Mouse (Mus musculus): ENCODE results near the gene Ugt1a10. TPM values are rescaled to one million over a fixed set of nuclear protein-coding genes. Genes with fewer than 3 reads are reported as not detected.
A peak's percentile ranks its signal among the peaks of the same experiment; 100 is the strongest.
"Not testable (repeated sequence)": the region's sequence is repeated elsewhere in the genome, so short reads cannot be mapped to it uniquely, and the experiment has no call there.

The Ugt1a10 gene
- polyA plus RNA-seq, 1 experiment from 2014 or later = not detected

DNA sequence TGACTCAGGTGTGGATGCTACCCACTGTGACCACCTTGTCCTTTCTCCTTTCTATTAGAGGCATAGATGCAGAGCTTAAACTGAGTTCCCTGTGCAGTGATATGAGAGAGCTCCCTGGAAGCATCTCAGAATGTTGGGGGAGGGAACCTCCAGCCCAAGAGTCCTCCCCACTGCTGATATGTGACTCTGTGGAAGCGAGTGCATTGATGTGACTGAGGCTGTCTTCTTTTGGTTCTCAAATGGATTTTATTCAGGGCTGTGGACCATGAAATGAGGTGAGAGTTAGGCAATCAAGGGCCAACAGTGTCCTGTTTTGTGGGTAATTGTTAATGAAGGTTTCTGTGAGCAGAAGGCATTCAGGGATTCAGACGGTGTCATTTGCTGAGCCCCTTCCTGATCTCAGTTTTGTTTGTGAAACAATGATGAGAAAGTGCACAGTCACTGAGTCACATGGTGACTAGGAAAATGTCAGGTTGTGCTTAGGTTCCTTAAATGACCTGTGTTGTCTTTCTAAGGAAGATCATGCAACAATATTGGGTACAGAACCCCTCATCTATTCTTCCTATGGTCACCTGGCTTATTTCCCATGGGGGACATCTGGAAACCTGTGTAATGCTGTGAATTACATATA lies 11.4 kb downstream of the Ugt1a10 start:
- not testable (repeated sequence) for H3K36me3 ChIP-seq; H3K4me3 ChIP-seq; H3K9me3 ChIP-seq (replicated peaks); H3K27ac ChIP-seq; H3K27me3 ChIP-seq (ENCODE audit: low read depth, poor library complexity, severe bottlenecking); DNase-seq (ENCODE audit: low spot score); H3K4me1 ChIP-seq
- 86% methylated on average over 2 of the region's 2 CpGs for WGBS

DNA sequence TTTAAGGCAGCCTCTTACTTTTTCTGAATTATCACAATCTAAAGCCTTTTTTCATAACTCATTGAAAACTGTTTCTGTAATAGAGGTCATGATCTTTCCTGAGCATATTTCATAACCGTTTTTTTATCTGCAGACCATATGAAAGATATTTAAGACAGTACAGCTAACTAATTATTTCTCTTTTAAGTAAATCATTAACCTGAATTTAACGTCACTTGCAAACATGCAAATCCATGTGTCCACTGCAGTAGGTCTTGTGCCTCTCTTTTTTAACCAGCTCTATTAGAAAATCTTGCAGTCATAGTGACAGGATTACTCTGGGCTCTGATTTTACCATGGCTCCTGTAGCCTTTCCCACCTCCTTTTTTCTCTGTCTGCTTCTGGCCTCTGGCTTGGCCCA lies 15.3 kb downstream of the Ugt1a10 start, which contains the start of gene Ugt1a9:
Gene Ugt1a9, plus strand, starts transcription at position 306 of the 400 bp plus-strand sequence.
- no peaks in the 10 kb centered on the region for H3K27me3 ChIP-seq (ENCODE audit: low read depth, poor library complexity, severe bottlenecking)
- no peak within 1 kb of the TSS for H3K4me3 ChIP-seq
- no peaks in the 10 kb centered on the region for H3K36me3 ChIP-seq
- 89% methylated on average over 2 of the region's 2 CpGs for WGBS
- DNase-seq (ENCODE audit: low spot score) = no peak
- H3K27ac ChIP-seq = no peak within 1 kb of the TSS
- H3K9me3 ChIP-seq (replicated peaks) = no peaks in the 10 kb centered on the region
- H3K4me1 ChIP-seq = no peaks in the 10 kb centered on the region

DNA sequence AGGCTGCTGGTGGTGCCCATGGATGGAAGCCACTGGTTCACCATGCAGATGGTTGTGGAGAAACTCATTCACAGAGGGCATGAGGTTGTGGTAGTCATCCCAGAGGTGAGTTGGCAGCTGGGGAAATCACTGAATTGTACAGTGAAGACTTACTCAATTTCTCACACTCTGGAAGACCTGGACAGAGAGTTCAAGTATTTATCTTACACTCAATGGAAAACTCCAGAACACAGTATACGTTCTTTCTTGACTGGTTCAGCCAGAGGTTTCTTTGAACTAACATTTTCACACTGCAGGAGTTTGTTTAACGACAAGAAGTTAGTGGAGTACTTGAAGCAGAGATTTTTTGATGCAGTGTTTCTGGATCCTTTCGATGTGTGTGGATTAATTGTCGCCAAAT lies 15.7 kb downstream of the Ugt1a10 start:
- Histone ChIP-seq H3K36me3 (no peaks in the 10 kb centered on the region), H3K4me1 (no peaks in the 10 kb centered on the region), H3K4me3 (no peak overlapping the region), H3K9me3 (replicated peaks) (no peaks in the 10 kb centered on the region), H3K27ac (no peak overlapping the region), H3K27me3 (ENCODE audit: low read depth, poor library complexity, severe bottlenecking) (no peaks in the 10 kb centered on the region)
- WGBS = 90% methylated on average over 4 of the region's 4 CpGs
- DNase-seq (ENCODE audit: low spot score) = no peak

DNA sequence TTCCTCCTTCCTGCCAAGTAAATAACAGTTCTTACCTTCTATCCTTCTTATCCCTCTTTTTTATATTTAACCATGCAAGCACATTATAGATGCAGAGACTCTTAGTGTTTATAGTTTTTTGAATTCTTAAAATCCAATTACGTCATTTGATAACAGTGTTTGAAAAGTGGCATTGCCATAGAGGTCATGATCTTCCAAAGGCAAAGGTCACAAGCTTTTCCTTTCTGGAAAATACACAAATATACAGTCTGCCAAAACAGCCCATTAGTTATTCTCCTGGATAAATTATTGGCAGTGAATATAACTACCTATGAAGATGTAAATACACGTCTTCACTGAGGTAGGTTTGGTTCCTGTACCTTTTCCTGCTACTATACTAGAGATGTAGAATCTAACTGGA lies 19.3 kb downstream of the Ugt1a10 start:
- DNase-seq (ENCODE audit: low spot score) = no peak
- Histone ChIP-seq H3K36me3 (no peaks in the 10 kb centered on the region), H3K4me1 (no peaks in the 10 kb centered on the region), H3K27ac (no peak overlapping the region), H3K27me3 (ENCODE audit: low read depth, poor library complexity, severe bottlenecking) (no peaks in the 10 kb centered on the region), H3K9me3 (replicated peaks) (no peaks in the 10 kb centered on the region), H3K4me3 (no peak overlapping the region)
- 84% methylated on average over 2 of the region's 2 CpGs for WGBS

DNA sequence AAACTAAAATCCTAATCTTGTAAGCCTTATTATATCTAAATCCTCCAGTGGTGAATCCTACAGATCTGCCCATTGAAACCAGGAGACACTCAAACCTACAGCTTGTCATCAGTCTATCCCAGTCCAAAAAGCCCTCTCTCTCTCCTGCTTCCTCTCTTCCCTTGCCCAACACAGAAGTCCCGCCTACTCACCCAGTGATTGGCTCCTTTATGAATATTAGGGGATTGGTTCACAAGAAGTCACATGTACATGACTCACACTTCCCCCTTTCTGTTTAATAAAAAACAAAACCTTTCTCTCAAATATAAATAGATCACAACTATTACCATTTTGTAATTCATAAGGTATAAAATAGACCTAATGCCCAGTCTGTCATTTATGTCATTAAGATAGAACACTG lies 21.9 kb downstream of the Ugt1a10 start:
- no peak overlapping the region for H3K27ac ChIP-seq
- no peaks in the 10 kb centered on the region for H3K4me1 ChIP-seq
- no peak for DNase-seq (ENCODE audit: low spot score)
- H3K36me3 ChIP-seq = no peaks in the 10 kb centered on the region
- H3K4me3 ChIP-seq = no peak overlapping the region
- H3K27me3 ChIP-seq (ENCODE audit: low read depth, poor library complexity, severe bottlenecking) = no peaks in the 10 kb centered on the region
- 76% methylated on average over 1 of the region's 1 CpGs for WGBS
- no peaks in the 10 kb centered on the region for H3K9me3 ChIP-seq (replicated peaks)

DNA sequence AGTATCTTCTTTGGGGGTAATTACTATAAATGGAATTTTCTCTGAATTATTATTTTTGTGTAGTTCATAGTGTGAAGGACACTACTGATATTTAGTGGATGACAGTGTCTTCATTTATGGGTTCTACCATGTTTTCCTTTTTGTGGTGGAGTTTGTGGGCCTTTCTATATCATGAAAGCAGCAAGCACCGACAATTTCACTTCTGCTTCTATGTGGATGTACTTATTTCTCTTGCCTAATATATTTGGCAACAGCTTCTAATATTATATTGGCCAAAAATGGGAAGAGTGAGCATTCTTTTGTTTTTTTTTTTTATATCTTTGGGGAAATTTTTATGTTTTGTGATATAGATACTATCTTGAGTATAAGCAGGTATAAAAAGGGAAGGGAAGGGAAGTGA lies 26.5 kb downstream of the Ugt1a10 start:
- no peak for DNase-seq (ENCODE audit: low spot score)

DNA sequence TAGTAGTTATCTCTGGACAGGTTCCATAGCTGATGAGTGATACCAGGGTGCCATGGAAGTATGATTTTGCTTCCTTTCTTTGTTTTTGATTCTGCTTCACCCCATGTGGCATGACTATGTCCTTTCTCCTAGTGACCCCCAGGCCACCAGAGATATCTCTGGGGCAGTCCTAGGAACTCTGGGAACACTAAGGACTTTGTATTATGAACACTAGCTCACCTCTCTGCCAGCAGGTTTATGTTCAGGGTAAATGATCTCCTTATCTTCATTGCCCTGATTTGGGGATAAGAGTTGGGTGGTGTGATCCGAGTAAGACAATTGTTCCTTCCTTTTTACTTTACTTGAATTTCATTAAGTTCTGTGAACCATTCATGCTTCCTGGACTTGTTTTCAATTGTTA lies 30.9 kb downstream of the Ugt1a10 start:
- Histone ChIP-seq H3K36me3 (no peaks in the 10 kb centered on the region), H3K27ac (no peak overlapping the region), H3K4me3 (no peak overlapping the region), H3K9me3 (replicated peaks) (no peaks in the 10 kb centered on the region), H3K4me1 (no peaks in the 10 kb centered on the region), H3K27me3 (ENCODE audit: low read depth, poor library complexity, severe bottlenecking) (no peaks in the 10 kb centered on the region)
- DNase-seq (ENCODE audit: low spot score) = no peak
- 85% methylated on average over 1 of the region's 1 CpGs for WGBS

More for the DNA sequence above, 26.5 kb downstream of the Ugt1a10 start:
- Histone ChIP-seq H3K9me3 (replicated peaks) (no peaks in the 10 kb centered on the region), H3K4me3 (no peak overlapping the region), H3K36me3 (no peaks in the 10 kb centered on the region), H3K4me1 (no peaks in the 10 kb centered on the region), H3K27me3 (ENCODE audit: low read depth, poor library complexity, severe bottlenecking) (no peaks in the 10 kb centered on the region), H3K27ac (no peak overlapping the region)
- 93% methylated on average over 1 of the region's 1 CpGs for WGBS

DNA sequence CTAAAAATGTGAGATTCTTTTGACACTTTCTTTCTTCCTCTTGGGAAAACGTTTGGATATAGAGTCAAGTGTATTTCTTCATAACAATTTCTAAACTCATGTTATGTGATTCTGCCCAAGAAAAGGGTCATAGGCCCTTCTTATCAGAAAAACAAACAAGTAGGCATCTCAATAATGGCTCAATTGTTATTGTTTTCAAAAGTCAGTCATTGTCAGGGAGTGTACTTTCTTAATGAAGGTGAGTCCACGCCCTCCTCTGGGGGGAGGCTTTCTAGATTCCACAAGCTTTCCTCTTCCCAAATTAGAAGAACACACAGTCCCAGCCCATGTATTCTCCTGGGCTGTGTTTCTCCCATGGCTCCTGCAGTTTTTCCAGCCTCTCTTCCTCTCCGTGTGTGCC lies 32.3 kb downstream of the Ugt1a10 start, which contains the start of gene Ugt1a8:
Gene Ugt1a8, plus strand, starts transcription at position 301 of the 400 bp plus-strand sequence.
- Histone ChIP-seq H3K4me3 (no peak within 1 kb of the TSS), H3K4me1 (no peaks in the 10 kb centered on the region), H3K27ac (no peak within 1 kb of the TSS), H3K36me3 (no peaks in the 10 kb centered on the region), H3K9me3 (replicated peaks) (no peaks in the 10 kb centered on the region), H3K27me3 (ENCODE audit: low read depth, poor library complexity, severe bottlenecking) (no peaks in the 10 kb centered on the region)
- no peak for DNase-seq (ENCODE audit: low spot score)
- WGBS = 78% methylated on average over 3 of the region's 3 CpGs

DNA sequence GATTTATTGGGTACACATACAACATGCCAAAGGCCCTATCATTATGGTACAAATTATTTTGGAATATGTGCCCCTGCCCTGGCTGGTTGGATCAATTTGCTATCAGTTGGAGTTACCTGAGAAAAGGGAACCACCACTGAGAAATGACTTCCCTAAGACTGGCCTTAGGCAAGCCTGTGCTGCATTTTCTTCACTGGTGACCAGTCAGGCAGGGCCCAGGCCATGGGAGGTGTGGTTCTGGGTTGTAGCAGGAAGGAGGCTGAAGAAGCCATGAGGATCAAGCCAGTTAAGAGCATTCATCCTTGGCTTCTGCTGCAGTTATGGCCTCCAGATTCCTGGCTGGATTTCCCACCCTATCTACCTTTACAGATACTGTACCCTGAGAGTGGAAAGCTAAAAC lies 37.2 kb downstream of the Ugt1a10 start:
- Histone ChIP-seq H3K36me3 (no peaks in the 10 kb centered on the region), H3K4me1 (peaks cover 13% of the 10 kb centered on the region), H3K27ac (no peak overlapping the region), H3K27me3 (ENCODE audit: low read depth, poor library complexity, severe bottlenecking) (no peaks in the 10 kb centered on the region), H3K4me3 (no peak overlapping the region), H3K9me3 (replicated peaks) (no peaks in the 10 kb centered on the region)
- DNase-seq (ENCODE audit: low spot score) = no peak

DNA sequence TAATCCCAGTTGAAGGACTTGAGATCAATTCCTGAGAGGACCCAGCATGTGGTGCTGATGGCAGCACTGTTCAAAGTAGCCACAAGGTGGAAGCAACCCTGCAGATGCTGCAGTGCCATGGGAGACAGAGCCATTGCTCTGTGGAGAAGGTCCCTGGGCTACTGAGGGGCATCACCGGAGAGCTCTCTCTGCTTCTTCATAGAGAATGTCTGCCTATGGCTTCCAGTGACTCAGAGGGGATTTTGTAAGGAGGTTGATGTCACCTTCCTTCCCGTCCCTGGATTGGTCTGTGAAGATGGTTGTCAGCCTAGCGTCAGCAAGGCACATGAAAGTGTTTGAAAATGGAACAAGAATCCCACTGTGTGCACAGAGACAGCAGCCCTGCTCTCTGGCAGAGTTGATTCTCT lies 39.1 kb downstream of the Ugt1a10 start:
- WGBS = 86% methylated on average over 3 of the region's 3 CpGs
- H3K4me3 ChIP-seq; H3K36me3 ChIP-seq; DNase-seq (ENCODE audit: low spot score); H3K9me3 ChIP-seq (replicated peaks); H3K27me3 ChIP-seq (ENCODE audit: low read depth, poor library complexity, severe bottlenecking): not testable (repeated sequence)
- peak overlapping the region; percentile 78; the same call in 1 of the 2 replicates for H3K27ac ChIP-seq
- peaks cover 13% of the 10 kb centered on the region for H3K4me1 ChIP-seq

DNA sequence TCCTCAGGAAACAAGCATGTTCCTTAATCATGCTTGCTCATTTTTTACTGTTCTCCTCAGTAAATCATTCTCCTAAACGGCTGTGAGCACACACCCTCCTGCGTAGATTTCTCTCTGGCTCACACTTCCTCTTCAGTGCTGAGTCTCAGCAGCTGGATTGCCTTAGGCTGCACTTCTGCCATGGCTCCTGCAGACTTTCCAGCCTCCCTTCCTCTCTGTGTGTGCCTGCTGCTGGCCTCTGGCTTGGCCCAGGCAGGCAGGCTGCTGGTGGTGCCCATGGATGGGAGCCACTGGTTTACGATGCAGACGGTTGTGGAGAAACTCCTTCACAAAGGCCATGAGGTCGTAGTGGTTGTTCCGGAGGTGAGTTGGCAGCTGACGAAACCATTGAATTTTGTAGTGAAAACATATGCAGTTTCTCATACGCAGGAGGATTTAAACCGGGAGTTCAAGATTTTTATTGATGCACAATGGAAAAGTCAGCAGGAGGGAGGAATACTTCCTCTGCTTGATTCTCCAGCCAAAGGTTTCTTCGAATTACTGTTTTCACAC lies 39.8 kb downstream of the Ugt1a10 start, which contains the start of gene Ugt1a7c:
Gene Ugt1a7c, plus strand, starts transcription at position 122 of the 552 bp plus-strand sequence.
- Histone ChIP-seq H3K9me3 (replicated peaks) (no peaks in the 10 kb centered on the region), H3K4me1 (peaks cover 13% of the 10 kb centered on the region), H3K27me3 (ENCODE audit: low read depth, poor library complexity, severe bottlenecking) (no peaks in the 10 kb centered on the region), H3K36me3 (no peaks in the 10 kb centered on the region), H3K4me3 (no peak within 1 kb of the TSS), H3K27ac (peak within 1 kb of the TSS; percentile 78)
- WGBS = 40% methylated on average over 10 of the region's 10 CpGs
- DNase-seq (ENCODE audit: low spot score) = peak; percentile 60

DNA sequence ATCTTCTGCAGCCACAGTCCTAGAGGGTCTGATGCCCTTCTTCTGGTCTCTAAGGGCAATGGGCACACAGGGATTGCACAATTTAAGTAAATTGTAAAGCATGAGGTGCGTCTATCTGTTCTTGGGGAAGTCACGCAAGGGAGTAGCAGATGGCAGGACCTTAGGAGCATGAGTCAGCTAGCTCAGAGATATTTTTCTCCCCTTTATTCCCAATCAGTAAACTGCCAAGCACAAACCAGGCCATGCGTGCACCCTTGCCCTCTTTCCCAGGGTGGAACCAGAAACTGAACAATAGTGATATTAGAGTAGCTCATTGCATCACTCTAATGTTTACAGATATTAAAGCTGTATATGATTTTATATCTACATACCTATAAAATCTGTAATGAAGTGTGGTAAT lies 43.4 kb downstream of the Ugt1a10 start:
- not testable (repeated sequence) for H3K4me3 ChIP-seq; H3K9me3 ChIP-seq (replicated peaks); H3K36me3 ChIP-seq; DNase-seq (ENCODE audit: low spot score); H3K27ac ChIP-seq; H3K27me3 ChIP-seq (ENCODE audit: low read depth, poor library complexity, severe bottlenecking)
- peaks cover 13% of the 10 kb centered on the region for H3K4me1 ChIP-seq
- WGBS = 95% methylated on average over 3 of the region's 3 CpGs

DNA sequence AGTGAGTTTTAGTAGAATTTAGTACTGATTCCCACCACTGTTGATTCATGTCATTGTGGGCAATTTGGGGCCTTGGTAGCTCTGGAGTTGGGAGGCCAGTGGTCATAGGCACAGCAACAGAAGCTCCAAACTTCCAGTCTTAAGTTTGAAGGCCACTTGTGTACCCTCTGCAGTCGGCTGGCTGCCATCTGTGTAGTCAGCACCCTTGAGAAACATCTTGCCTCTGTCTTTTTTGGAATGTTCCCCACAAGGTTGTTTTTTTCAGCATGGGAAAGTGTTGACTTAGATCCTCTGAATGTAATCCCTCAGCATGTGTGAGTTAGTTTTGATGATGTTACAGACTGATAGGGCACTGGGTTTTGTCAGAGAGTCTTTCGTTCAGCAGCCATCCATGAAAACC lies 44.5 kb downstream of the Ugt1a10 start:
- H3K36me3 ChIP-seq; H3K27ac ChIP-seq; DNase-seq (ENCODE audit: low spot score); H3K27me3 ChIP-seq (ENCODE audit: low read depth, poor library complexity, severe bottlenecking); H3K4me3 ChIP-seq; H3K9me3 ChIP-seq (replicated peaks): not testable (repeated sequence)
- 89% methylated on average over 2 of the region's 2 CpGs for WGBS
- peaks cover 11% of the 10 kb centered on the region for H3K4me1 ChIP-seq

DNA sequence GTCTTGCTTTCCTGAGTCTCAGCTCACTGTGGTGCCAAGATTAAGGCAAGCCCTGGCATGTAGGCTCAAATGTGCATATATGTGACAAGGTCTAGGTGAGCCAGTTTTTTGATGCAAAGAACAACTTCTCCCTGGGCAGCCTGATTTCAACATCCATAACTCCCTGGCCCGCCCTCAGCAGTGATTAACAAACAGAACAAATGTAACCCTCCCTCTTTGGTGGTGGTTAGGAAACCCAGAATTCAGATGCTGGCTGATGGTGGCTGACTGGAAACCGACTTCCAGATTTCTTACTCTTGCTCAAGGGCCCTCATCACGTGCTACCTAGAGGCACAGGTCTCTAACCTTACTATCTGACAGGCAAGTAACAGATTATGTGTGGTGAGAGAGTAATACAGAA lies 47.8 kb downstream of the Ugt1a10 start, which contains the start of gene Ugt1a6b:
Gene Ugt1a6b, plus strand, starts transcription at position 234 of the 400 bp plus-strand sequence.
- H3K9me3 ChIP-seq (replicated peaks); H3K27me3 ChIP-seq (ENCODE audit: low read depth, poor library complexity, severe bottlenecking); H3K36me3 ChIP-seq; DNase-seq (ENCODE audit: low spot score); H3K4me1 ChIP-seq; H3K27ac ChIP-seq; H3K4me3 ChIP-seq: not testable (repeated sequence)
- WGBS = 77% methylated on average over 3 of the region's 3 CpGs
